Mouse (Mus musculus) forebrain, embryonic 13.5 days (tissue): ENCODE results near the gene Slc45a3. TPM values are rescaled to one million over a fixed set of nuclear protein-coding genes. Genes with fewer than 3 reads are reported as not detected.

Experiments used
- ATAC-seq: fragments of 200-750 bp; cut with Nextera tagmentation; 2 replicates; pipeline ENCODE4 v1.8.0; 2017
- H3K27ac ChIP-seq: fragments of 300-500 bp; sonication (generic); 2 replicates; pipeline ENCODE4 v1.5.1; 2015; ENCODE audit warnings: inconsistent platforms, mild to moderate bottlenecking, moderate library complexity
- H3K27me3 ChIP-seq: fragments of 300-500 bp; sonication (generic); 2 replicates; pipeline ENCODE4 v1.6.1; 2015; ENCODE audit warnings: mild to moderate bottlenecking, inconsistent platforms
- H3K36me3 ChIP-seq: fragments of 300-500 bp; sonication (generic); 2 replicates; pipeline ENCODE4 v1.6.1; 2015; ENCODE audit warnings: mild to moderate bottlenecking, inconsistent platforms; ENCODE audit not compliant: poor library complexity, severe bottlenecking
- H3K4me1 ChIP-seq: fragments of 300-500 bp; sonication (generic); 2 replicates; pipeline ENCODE4 v1.6.1; 2015; ENCODE audit warnings: inconsistent platforms
- H3K4me2 ChIP-seq: fragments of 300-500 bp; sonication (generic); 2 replicates; pipeline ENCODE4 v1.6.1; 2015; ENCODE audit warnings: inconsistent platforms, mild to moderate bottlenecking, moderate library complexity
- H3K4me3 ChIP-seq: fragments of 300-500 bp; sonication (generic); 2 replicates; pipeline ENCODE4 v1.5.1; 2015; ENCODE audit warnings: mild to moderate bottlenecking, inconsistent platforms
- H3K9ac ChIP-seq: fragments of 300-500 bp; sonication (generic); 2 replicates; pipeline ENCODE4 v1.6.1; 2015; ENCODE audit warnings: mild to moderate bottlenecking, inconsistent platforms
- H3K9me3 ChIP-seq: fragments of 300-500 bp; sonication (generic); replicated peaks from 2 replicates; pipeline ENCODE4 v1.6.1; 2016; ENCODE audit warnings: inconsistent platforms
- WGBS: fragments of 180-500 bp; shearing (Covaris S2); methylation state at CpG from one replicate; pipeline ENCODE4 v1.1.7; 2015; 5-methylcytosine and 5-hydroxymethylcytosine counted together
- polyA plus RNA-seq: library from polyadenylated mRNA; unstranded; fragments of >200 nt; fragmentation: Nextera tagmentation; extraction: Ambion mirVana; gene quantifications from 2 replicates; pipeline ENCODE4 v1.2.1, GENCODE M21; 2015

Gene Slc45a3
- polyA plus RNA-seq, 1 experiment from 2014 or later = 2.6 TPM

GRCm38 (mm10) chr1:131946462-131947215 lies 16.1 kb upstream of the Slc45a3 start:
- Histone ChIP-seq H3K27ac (no peak overlapping the region), H3K4me2 (no peak overlapping the region), H3K27me3 (no peaks in the 10 kb centered on the region), H3K36me3 (no peaks in the 10 kb centered on the region), H3K4me1 (no peaks in the 10 kb centered on the region), H3K4me3 (no peak overlapping the region), H3K9ac (no peak overlapping the region), H3K9me3 (no peaks in the 10 kb centered on the region)
- no peak for ATAC-seq
- 93% methylated on average over 11 of the region's 11 CpGs for WGBS

- ATAC-seq = no peak
- WGBS = 50% methylated on average over 1 of the region's 1 CpGs
- no peaks in the 10 kb centered on the region for H3K27me3 ChIP-seq
Observed at GRCm38 (mm10) chr1:131947997-131948525, 14.7 kb upstream of the Slc45a3 start.

GRCm38 (mm10) chr1:131954242-131954865 lies 8.4 kb upstream of the Slc45a3 start:
- no peak for ATAC-seq

More at GRCm38 (mm10) chr1:131947997-131948525, 14.7 kb upstream of the Slc45a3 start:
- no peak overlapping the region for H3K27ac ChIP-seq
- H3K9ac ChIP-seq = no peak overlapping the region
- H3K36me3 ChIP-seq = no peaks in the 10 kb centered on the region
- H3K4me3 ChIP-seq = no peak overlapping the region
- no peaks in the 10 kb centered on the region for H3K4me1 ChIP-seq
- no peaks in the 10 kb centered on the region for H3K9me3 ChIP-seq
- no peak overlapping the region for H3K4me2 ChIP-seq

GRCm38 (mm10) chr1:131955131-131955757 lies 7.5 kb upstream of the Slc45a3 start:
- Histone ChIP-seq H3K4me3 (no peak overlapping the region), H3K36me3 (no peaks in the 10 kb centered on the region), H3K4me1 (no peaks in the 10 kb centered on the region), H3K27me3 (no peaks in the 10 kb centered on the region), H3K9ac (no peak overlapping the region), H3K4me2 (no peak overlapping the region), H3K9me3 (no peaks in the 10 kb centered on the region), H3K27ac (no peak overlapping the region)
- WGBS = 56% methylated on average over 3 of the region's 3 CpGs
- no peak for ATAC-seq

More at GRCm38 (mm10) chr1:131954242-131954865, 8.4 kb upstream of the Slc45a3 start:
- no peaks in the 10 kb centered on the region for H3K9me3 ChIP-seq
- H3K27me3 ChIP-seq = no peaks in the 10 kb centered on the region
- no peak overlapping the region for H3K4me2 ChIP-seq
- 86% methylated on average over 12 of the region's 12 CpGs for WGBS
- H3K4me1 ChIP-seq = no peaks in the 10 kb centered on the region
- H3K9ac ChIP-seq = no peak overlapping the region
- no peaks in the 10 kb centered on the region for H3K36me3 ChIP-seq
- no peak overlapping the region for H3K4me3 ChIP-seq
- no peak overlapping the region for H3K27ac ChIP-seq

- no peak for ATAC-seq
- H3K9me3 ChIP-seq = no peaks in the 10 kb centered on the region
- no peak overlapping the region for H3K27ac ChIP-seq
- no peak overlapping the region for H3K4me2 ChIP-seq
- H3K27me3 ChIP-seq = peaks cover 13% of the 10 kb centered on the region
- no peaks in the 10 kb centered on the region for H3K36me3 ChIP-seq
- no peak overlapping the region for H3K4me3 ChIP-seq
- no peak overlapping the region for H3K9ac ChIP-seq
- peaks cover 3% of the 10 kb centered on the region; the same call in 1 of the 2 replicates for H3K4me1 ChIP-seq
- WGBS = 89% methylated on average over 5 of the region's 5 CpGs
Observed at GRCm38 (mm10) chr1:131957416-131957815, 5.4 kb upstream of the Slc45a3 start.

GRCm38 (mm10) chr1:131961004-131961403 lies 1.8 kb upstream of the Slc45a3 start:
- Histone ChIP-seq H3K27me3 (peaks cover 34% of the 10 kb centered on the region), H3K4me1 (peaks cover 16% of the 10 kb centered on the region), H3K9ac (no peak overlapping the region), H3K36me3 (no peaks in the 10 kb centered on the region), H3K4me3 (no peak overlapping the region), H3K27ac (no peak overlapping the region), H3K4me2 (no peak overlapping the region), H3K9me3 (no peaks in the 10 kb centered on the region)
- no peak for ATAC-seq
- 52% methylated on average over 2 of the region's 2 CpGs for WGBS

- peak; percentile 78 for ATAC-seq
- Histone ChIP-seq H3K4me2 (peak overlapping the region; percentile 98), H3K4me3 (peak overlapping the region; percentile 91), H3K27me3 (peaks cover 34% of the 10 kb centered on the region), H3K36me3 (no peaks in the 10 kb centered on the region), H3K9me3 (no peaks in the 10 kb centered on the region), H3K27ac (no peak overlapping the region), H3K4me1 (peaks cover 16% of the 10 kb centered on the region), H3K9ac (peak overlapping the region; percentile 80)
- WGBS = under 1% methylated on average over 64 of the region's 76 CpGs
Observed at GRCm38 (mm10) chr1:131963085-131963951, 551 bp downstream of the Slc45a3 start.

GRCm38 (mm10) chr1:131964100-131964499 lies 1.3 kb downstream of the Slc45a3 start:
- Histone ChIP-seq H3K9ac (peak overlapping the region; percentile 80; the same call in 1 of the 2 replicates), H3K4me3 (peak overlapping the region; percentile 91), H3K4me2 (peak overlapping the region; percentile 98), H3K27ac (no peak overlapping the region), H3K27me3 (peaks cover 34% of the 10 kb centered on the region), H3K9me3 (no peaks in the 10 kb centered on the region), H3K4me1 (peaks cover 16% of the 10 kb centered on the region), H3K36me3 (no peaks in the 10 kb centered on the region)
- WGBS = 26% methylated on average over 5 of the region's 5 CpGs
- no peak for ATAC-seq

GRCm38 (mm10) chr1:131964580-131964979 lies 1.8 kb downstream of the Slc45a3 start:
- Histone ChIP-seq H3K4me3 (no peak overlapping the region), H3K9me3 (no peaks in the 10 kb centered on the region), H3K4me2 (no peak overlapping the region), H3K36me3 (no peaks in the 10 kb centered on the region), H3K9ac (no peak overlapping the region), H3K4me1 (peaks cover 16% of the 10 kb centered on the region), H3K27me3 (peaks cover 34% of the 10 kb centered on the region), H3K27ac (no peak overlapping the region)
- 67% methylated on average over 7 of the region's 7 CpGs for WGBS
- ATAC-seq = no peak

- no peak overlapping the region for H3K4me3 ChIP-seq
Observed at GRCm38 (mm10) chr1:131965818-131966217, 3.1 kb downstream of the Slc45a3 start.

GRCm38 (mm10) chr1:131967336-131967735 lies 4.6 kb downstream of the Slc45a3 start:
- H3K4me3 ChIP-seq = no peak overlapping the region
- ATAC-seq = no peak
- peaks cover 36% of the 10 kb centered on the region for H3K4me1 ChIP-seq

More at GRCm38 (mm10) chr1:131965818-131966217, 3.1 kb downstream of the Slc45a3 start:
- ATAC-seq = no peak
- Histone ChIP-seq H3K9ac (no peak overlapping the region), H3K4me1 (peaks cover 23% of the 10 kb centered on the region), H3K4me2 (no peak overlapping the region), H3K36me3 (no peaks in the 10 kb centered on the region), H3K27ac (no peak overlapping the region), H3K9me3 (no peaks in the 10 kb centered on the region), H3K27me3 (peaks cover 30% of the 10 kb centered on the region)
- WGBS = 51% methylated on average over 5 of the region's 5 CpGs

More at GRCm38 (mm10) chr1:131967336-131967735, 4.6 kb downstream of the Slc45a3 start:
- Histone ChIP-seq H3K27me3 (peaks cover 21% of the 10 kb centered on the region), H3K27ac (no peak overlapping the region), H3K9me3 (no peaks in the 10 kb centered on the region), H3K4me2 (no peak overlapping the region), H3K9ac (no peak overlapping the region), H3K36me3 (no peaks in the 10 kb centered on the region)
- WGBS = 80% methylated on average over 7 of the region's 7 CpGs
